Mouse (Mus musculus): Measurements from ENCODE around the gene Fermt3. TPM values are rescaled to one million over a fixed set of nuclear protein-coding genes. Genes with fewer than 3 reads are reported as not detected.

Gene Fermt3
- polyA plus RNA-seq, 1 experiment from 2014 or later, result 147 TPM

DNA sequence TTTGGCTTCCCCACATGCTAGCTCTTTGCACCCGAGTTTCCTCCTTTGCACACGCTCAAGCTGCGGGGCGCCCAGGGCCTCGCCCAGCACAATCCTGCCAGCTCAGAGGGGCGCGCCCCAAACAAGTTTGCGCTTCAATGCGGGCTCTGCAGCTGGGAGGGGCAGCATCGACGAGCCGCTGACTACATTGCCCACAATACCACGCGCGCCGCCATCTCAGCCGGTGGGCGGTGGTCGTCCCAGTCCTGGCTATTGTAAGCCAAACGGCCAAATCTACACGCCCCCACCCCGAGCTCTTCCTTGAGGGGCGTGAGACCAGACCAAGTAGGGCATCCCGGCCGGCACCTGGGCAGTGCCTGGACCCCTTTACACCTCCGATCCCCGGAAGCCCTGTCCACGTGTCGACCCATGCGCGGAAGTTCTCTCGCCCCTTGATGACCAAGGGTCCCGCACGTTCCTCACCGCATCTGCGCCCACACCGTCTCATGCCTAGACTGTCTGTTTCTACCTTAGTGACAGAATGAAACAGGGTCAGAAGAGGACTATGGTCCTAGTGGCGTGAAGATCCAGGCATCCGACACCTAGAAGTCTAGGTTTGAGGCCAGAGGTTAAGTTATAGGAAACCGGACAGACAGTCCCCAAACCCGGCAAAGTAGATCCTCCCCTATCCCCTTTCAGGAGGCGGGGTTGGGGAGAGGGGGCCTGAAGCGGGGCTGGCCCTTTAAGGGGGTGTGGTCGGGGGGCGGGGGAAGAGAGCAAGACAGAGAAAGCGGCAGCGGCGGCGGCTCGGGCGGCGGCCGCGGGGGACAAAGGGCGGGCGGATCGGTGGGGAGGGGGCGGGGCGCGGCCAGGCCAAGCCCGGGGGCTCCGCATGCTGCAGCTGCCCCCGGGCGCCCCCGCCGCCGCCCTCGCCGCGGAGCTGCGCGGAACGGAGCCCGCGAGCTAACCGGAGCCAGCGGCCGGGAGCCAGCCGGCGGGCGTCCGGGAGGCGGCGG is 44.8 kb downstream of the Fermt3 start, which contains the start of gene Ppp1r14b:
TSS of gene Ppp1r14b (plus strand) at position 758 of the 995 bp plus-strand sequence.
- Histone ChIP-seq H3K4me2 (peak within 1 kb of the TSS; percentile 91), H3K36me3 (peaks cover 28% of the 10 kb centered on the region), H3K27me3 (replicated peaks) (no peaks in the 10 kb centered on the region), H3K27ac (peak within 1 kb of the TSS; percentile 88), H3K4me3 (peak within 1 kb of the TSS; percentile 75), H3K4me1 (peaks cover 92% of the 10 kb centered on the region), H3K9me3 (replicated peaks) (no peaks in the 10 kb centered on the region), H3K9ac (peak within 1 kb of the TSS; percentile 82)
- under 1% methylated on average over 66 of the region's 84 CpGs for WGBS (ENCODE audit: insufficient replicate concordance)
- ATAC-seq, result peak; percentile 74

DNA sequence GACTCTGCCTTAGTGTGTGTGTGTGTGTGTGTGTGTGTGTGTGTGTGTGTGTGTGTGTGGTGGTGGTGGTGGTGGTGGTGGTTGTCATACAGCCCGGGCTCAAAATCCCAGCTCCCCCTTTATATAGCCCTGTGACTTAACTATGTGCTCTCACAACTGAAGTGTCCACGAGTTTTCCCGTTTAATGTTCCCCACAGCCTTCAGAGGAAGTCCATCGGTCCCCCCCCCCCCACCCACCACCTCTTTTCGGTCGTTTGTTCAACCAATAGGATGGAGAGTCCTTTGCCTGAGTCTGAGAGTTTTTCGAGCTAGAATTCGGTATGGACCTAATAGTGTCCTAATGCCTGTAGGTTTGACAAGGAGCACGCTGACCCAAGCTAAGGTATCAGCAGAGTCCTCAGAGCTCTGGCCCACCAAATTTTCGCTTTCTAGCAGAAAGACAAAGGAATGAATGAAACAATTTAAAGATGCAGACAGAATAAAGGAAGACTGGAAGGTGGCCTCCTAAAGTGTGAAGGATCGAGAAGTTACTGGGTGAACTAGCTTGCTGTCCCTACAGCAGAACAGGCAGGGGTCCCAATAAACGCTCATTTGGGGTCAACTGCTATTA is 45.6 kb downstream of the Fermt3 start:
- 30% methylated on average over 11 of the region's 12 CpGs for WGBS (ENCODE audit: insufficient replicate concordance)
- no peaks in the 10 kb centered on the region for H3K9me3 ChIP-seq (replicated peaks)
- H3K9ac ChIP-seq, result peak overlapping the region; percentile 82
- peaks cover 92% of the 10 kb centered on the region for H3K4me1 ChIP-seq
- H3K4me2 ChIP-seq, result peak overlapping the region; percentile 91
- ATAC-seq, result no peak
- no peaks in the 10 kb centered on the region for H3K27me3 ChIP-seq (replicated peaks)
- H3K4me3 ChIP-seq, result peak overlapping the region; percentile 75
- H3K27ac ChIP-seq, result peak overlapping the region; percentile 88
- peaks cover 25% of the 10 kb centered on the region for H3K36me3 ChIP-seq

DNA sequence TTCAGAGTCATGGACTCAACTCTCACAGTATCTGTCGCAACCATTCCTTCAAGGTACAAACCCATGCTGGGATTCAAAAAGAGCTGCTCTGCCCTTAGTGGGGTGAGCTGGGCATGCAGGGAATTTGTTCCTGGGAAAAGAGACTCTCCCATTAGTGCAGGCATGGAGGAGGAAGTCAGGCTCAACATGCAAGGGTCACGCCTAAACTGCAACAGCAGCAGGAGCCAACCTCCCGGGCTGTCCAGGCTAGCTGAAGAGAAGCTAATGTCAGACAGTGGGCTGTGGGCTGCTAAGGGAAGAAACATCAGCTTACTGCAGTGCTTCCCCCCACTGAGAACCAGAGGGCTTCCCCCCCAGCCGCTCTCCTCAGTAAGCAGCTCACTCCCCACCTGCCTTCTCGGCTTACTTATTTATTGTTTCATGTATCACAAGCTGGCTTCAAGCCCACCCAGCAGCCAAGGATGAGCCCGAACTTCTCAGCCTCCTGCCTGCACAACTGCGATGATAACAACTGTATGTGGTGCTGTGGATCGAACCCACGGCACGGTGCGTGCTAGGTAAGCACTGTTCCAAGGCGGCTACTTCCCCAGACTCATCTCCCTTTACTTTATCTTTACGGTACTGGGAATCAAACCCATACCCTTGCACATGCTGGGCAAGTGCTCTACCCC is 46.9 kb downstream of the Fermt3 start:
- Histone ChIP-seq H3K36me3 (peaks cover 12% of the 10 kb centered on the region), H3K4me1 (peaks cover 89% of the 10 kb centered on the region), H3K27me3 (replicated peaks) (peaks cover 8% of the 10 kb centered on the region; the same call in 1 of the 2 replicates), H3K4me3 (no peak overlapping the region), H3K9ac (no peak overlapping the region), H3K9me3 (replicated peaks) (no peaks in the 10 kb centered on the region), H3K27ac (peak overlapping the region; percentile 46; the same call in 1 of the 2 replicates), H3K4me2 (no peak overlapping the region)
- ATAC-seq, result no peak
- WGBS (ENCODE audit: insufficient replicate concordance), result 75% methylated on average over 13 of the region's 13 CpGs

DNA sequence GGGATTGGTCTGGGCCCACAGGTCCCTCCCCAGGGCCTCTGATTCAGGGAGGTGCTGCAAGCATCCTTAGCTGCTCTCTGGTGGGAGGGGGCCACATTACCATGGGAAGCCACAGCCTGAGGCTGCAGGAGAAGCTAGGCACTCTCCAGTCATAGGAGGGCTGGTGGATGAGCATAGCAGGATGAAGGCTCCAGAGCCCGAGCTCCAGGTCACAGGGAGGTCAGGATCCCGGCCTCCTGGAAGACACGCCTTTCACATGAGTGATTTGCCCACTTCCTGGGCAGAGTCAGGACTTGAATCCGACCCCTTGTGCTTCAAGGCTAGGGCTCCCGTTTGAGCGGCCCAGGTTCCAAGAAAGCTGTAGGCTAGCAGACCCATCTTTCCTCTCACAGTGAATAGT is 47.6 kb downstream of the Fermt3 start:
- no peak overlapping the region for H3K4me3 ChIP-seq
- H3K9ac ChIP-seq, result no peak overlapping the region
- peaks cover 82% of the 10 kb centered on the region for H3K4me1 ChIP-seq
- H3K36me3 ChIP-seq, result peaks cover 6% of the 10 kb centered on the region
- ATAC-seq, result no peak
- peaks cover 8% of the 10 kb centered on the region; the same call in 1 of the 2 replicates for H3K27me3 ChIP-seq (replicated peaks)
- H3K9me3 ChIP-seq (replicated peaks), result no peaks in the 10 kb centered on the region
- WGBS (ENCODE audit: insufficient replicate concordance), result 51% methylated on average over 6 of the region's 6 CpGs
- 0 out of 2 replicates have a peak overlapping the region, but pooled peaks have one; percentile 46 for H3K27ac ChIP-seq
- H3K4me2 ChIP-seq, result no peak overlapping the region

DNA sequence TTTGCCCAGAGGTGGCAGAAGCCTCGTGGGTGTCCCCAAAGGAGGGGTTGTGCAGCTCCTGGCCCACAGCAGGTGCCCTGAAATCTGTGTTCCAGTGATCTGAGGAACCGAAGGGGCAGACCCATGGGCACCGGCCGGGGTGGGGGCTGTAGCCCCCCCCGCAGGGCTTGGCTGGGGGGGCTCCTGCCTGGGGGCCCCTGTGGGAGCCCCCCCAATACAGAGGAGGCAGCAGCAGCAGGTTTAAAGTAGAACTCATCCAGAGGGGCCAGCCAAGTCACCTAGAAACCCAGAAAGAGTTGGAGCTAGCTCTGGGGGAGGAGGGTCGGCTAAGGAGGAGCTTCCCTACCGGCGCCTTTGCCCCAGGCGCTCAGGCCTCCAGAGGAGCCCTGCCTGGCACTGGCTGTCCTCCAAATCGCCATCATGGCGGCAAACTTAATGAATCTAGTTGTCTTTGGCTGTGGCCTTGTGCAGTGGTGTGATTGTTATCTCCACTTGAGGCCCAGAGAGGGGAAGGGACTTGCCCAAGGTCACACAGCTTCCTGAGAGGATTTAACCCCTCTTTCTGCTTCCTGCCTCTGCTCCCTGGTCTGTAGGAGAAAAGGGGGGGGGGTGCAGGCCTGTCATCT is 48.7 kb downstream of the Fermt3 start:
- peaks cover 11% of the 10 kb centered on the region; the same call in 1 of the 2 replicates for H3K36me3 ChIP-seq
- H3K27me3 ChIP-seq (replicated peaks), result peaks cover 8% of the 10 kb centered on the region; the same call in 1 of the 2 replicates
- H3K4me2 ChIP-seq, result peak overlapping the region; percentile 96
- ATAC-seq, result no peak
- H3K9me3 ChIP-seq (replicated peaks), result no peaks in the 10 kb centered on the region
- 21% methylated on average over 11 of the region's 11 CpGs for WGBS (ENCODE audit: insufficient replicate concordance)
- peak overlapping the region; percentile 67 for H3K4me3 ChIP-seq
- peak overlapping the region; percentile 79 for H3K9ac ChIP-seq
- peaks cover 72% of the 10 kb centered on the region for H3K4me1 ChIP-seq
- H3K27ac ChIP-seq, result peak overlapping the region; percentile 46; the same call in 1 of the 2 replicates

DNA sequence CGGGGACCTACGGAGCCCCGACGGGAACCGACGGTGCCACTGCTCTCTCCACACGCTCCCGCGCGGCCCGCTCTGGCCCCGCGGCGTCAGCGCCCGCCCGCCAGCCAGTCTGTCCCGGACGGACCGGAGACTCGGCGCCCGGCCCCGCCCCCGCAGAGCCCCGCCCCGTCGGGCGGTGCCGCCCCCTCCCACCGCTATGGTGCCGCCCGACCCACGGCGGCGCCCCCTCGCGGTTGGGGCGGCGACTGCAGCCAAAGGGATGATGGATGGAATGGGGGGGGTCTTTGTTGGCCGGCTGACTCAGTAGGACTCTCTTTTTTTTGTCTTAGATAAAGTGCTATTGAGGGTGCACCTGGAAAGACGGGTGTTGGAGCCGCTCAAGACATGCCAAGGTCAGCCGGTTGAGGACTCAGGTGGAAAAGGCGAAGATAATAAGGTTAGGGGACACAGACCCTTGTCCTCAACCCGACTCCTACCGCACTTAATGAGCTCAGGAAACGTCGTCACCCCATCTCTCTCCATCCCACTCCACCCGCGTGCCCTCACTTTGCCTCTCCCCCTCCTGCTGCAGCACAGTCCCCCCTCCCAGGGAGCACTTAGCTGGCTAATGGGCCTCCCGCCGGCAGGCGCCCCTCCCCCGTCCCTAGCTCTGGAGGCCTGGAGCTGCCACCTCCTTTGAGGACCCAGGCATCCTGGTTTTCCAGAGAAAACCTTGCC is 49.4 kb downstream of the Fermt3 start:
- Histone ChIP-seq H3K4me2 (peak overlapping the region; percentile 96), H3K27me3 (replicated peaks) (peaks cover 8% of the 10 kb centered on the region; the same call in 1 of the 2 replicates), H3K4me3 (peak overlapping the region; percentile 67), H3K4me1 (peaks cover 67% of the 10 kb centered on the region), H3K27ac (0 out of 2 replicates have a peak overlapping the region, but pooled peaks have one; percentile 41), H3K9me3 (replicated peaks) (no peaks in the 10 kb centered on the region), H3K9ac (peak overlapping the region; percentile 79), H3K36me3 (peaks cover 18% of the 10 kb centered on the region)
- WGBS (ENCODE audit: insufficient replicate concordance), result 1% methylated on average over 55 of the region's 55 CpGs
- ATAC-seq, result peak; percentile 77

DNA sequence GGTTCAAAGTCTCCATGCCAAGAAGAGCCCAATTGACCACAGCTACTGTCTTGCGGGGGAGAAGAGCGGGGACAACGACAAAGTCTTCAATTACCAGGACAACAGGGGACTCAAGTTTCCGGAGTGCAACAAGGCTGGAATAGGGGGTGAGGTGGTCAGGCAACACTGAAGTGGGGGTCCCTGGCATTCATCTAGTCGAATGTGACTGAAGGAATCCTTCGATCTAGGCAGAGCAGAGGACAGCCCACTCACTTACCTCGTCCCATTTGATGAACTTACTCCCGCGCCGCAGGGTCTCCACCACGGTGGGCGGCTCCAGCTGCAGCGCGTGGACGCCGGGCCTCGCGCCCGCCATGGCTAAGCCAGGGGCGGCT is 50.0 kb downstream of the Fermt3 start:
- WGBS (ENCODE audit: insufficient replicate concordance), result under 1% methylated on average over 17 of the region's 20 CpGs
- Histone ChIP-seq H3K27ac (0 out of 2 replicates have a peak overlapping the region, but pooled peaks have one; percentile 41), H3K4me1 (peaks cover 62% of the 10 kb centered on the region), H3K9ac (peak overlapping the region; percentile 79), H3K9me3 (replicated peaks) (no peaks in the 10 kb centered on the region), H3K36me3 (peaks cover 23% of the 10 kb centered on the region), H3K27me3 (replicated peaks) (peaks cover 8% of the 10 kb centered on the region; the same call in 1 of the 2 replicates), H3K4me3 (peak overlapping the region; percentile 67), H3K4me2 (peak overlapping the region; percentile 96)
- no peak for ATAC-seq

DNA sequence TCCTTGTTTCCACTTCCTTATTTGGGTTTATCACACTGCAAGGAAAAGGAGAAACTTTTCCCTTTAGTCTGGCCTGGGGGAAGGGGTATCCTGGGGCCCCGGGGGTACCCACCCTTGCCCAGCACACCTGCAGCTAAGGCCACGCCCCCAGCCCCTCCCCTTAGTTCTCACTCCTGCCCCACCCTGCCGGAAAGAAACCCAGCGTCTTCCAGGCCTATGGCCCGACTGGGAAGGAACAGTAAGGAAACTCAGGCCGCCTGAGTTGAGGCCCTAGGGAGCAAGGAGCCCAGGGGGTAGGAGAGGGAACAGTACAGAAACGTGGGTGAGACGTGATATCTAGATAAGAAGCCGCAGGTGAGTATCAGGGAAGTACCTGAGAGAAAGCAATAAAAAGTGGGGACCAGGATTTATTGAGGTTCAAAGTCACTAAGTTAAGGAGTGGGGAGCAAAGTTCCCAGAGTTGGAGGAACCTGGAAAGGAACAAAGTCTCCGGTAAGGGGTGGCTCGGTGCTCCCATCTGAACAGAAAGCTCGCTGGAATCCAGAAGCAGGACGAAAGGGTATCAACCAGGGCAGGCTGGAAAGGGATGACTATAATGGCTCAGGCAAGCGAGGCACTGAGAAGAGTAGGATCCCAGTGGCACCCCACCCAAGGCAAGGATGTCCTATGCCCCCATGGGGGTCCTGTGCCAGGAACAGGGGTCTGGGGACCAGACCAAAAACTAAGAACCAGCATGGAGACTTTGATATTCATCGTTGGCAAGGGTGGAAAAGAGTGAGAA is 50.6 kb downstream of the Fermt3 start:
- no peak for ATAC-seq

DNA sequence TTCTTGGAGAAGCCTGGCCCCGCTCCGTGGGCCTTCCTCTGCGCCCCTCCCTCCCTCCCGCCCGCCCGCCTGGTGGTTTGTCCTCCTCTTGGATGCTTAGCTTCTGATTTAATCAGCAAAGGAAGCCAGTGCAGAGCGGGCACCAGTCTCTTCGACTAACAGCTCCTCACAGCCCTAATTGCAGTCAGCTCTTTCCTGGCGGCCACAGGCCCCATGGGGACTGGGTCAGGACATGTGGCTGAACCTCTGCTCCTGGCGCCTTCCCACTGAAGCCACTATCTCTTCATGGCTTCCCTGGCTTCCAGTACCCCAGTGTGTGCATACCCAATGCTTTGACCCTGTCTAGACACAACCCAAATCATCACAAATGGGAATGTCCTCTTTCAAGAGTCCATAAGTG is 62.8 kb downstream of the Fermt3 start:
- Histone ChIP-seq H3K9ac (no peak overlapping the region), H3K4me2 (no peak overlapping the region), H3K27ac (no peak overlapping the region), H3K9me3 (replicated peaks) (no peaks in the 10 kb centered on the region), H3K4me1 (peaks cover 21% of the 10 kb centered on the region), H3K27me3 (replicated peaks) (no peaks in the 10 kb centered on the region), H3K36me3 (peaks cover 74% of the 10 kb centered on the region), H3K4me3 (no peak overlapping the region)
- 72% methylated on average over 10 of the region's 10 CpGs for WGBS (ENCODE audit: insufficient replicate concordance)
- ATAC-seq, result no peak

More for the DNA sequence above, 50.6 kb downstream of the Fermt3 start:
- Histone ChIP-seq H3K27ac (no peak overlapping the region), H3K9me3 (replicated peaks) (no peaks in the 10 kb centered on the region), H3K36me3 (peaks cover 29% of the 10 kb centered on the region), H3K4me3 (peak overlapping the region; percentile 67), H3K4me1 (peaks cover 59% of the 10 kb centered on the region), H3K9ac (peak overlapping the region; percentile 79), H3K27me3 (replicated peaks) (peaks cover 8% of the 10 kb centered on the region; the same call in 1 of the 2 replicates), H3K4me2 (peak overlapping the region; percentile 96)
- 8% methylated on average over 15 of the region's 15 CpGs for WGBS (ENCODE audit: insufficient replicate concordance)

DNA sequence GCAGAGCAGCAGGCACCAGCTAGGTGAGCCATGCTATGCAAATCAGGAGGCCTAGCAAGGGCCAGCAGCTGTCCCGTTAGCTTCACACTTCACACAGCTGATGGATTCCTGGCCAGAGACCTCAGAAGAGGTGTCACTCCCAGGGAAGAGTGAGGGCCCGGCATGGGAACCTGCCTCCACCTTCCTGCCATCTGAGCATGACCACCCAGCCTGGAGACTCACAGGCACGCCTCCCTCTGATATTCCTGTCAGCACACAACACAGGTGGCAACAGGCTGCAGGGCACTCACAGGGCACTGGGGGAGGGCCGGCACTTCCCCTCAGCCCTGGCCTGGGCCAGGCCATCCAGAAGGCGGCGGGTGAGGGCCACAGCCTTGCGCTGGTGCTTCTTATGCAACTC is 63.8 kb downstream of the Fermt3 start:
- Histone ChIP-seq H3K4me2 (no peak overlapping the region), H3K36me3 (peaks cover 69% of the 10 kb centered on the region), H3K27me3 (replicated peaks) (no peaks in the 10 kb centered on the region), H3K4me1 (peaks cover 30% of the 10 kb centered on the region), H3K9me3 (replicated peaks) (no peaks in the 10 kb centered on the region), H3K9ac (no peak overlapping the region), H3K4me3 (no peak overlapping the region), H3K27ac (no peak overlapping the region)
- no peak for ATAC-seq
- WGBS (ENCODE audit: insufficient replicate concordance), result 81% methylated on average over 7 of the region's 7 CpGs
